Mouse (Mus musculus) kidney, postnatal 25 days (tissue): Measurements from ENCODE around the gene Tank.

Source experiments
- DNase-seq, 2 experiments: peaks; one replicate each; pipeline ENCODE4 v3.0.0; 2021; ENCODE audit warnings: mixed read lengths in 2 of 2

The Tank gene

DNA sequence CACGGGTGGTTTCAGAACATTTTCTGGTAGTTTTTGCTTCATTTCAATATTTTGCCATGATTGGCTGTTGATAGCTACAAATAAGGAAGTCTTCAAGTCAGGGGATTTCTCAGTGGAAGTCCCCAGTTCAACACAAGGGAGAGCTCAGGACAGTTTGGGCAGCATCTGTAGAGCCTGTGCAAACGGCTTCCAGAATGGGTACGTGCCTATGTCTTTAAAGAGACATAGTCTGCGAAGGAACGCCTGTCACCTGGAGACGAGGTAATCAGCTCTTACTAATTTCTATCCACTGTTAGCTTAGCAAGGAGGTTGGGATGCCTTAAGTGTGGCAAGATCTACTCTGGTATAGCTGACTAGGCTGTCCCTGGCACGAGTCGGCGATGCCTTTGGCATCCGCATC lies at the start of gene Tank:
Gene Tank (plus strand): TSS at position 153 of the 400 bp plus-strand sequence.
- DNase-seq = no peak

DNA sequence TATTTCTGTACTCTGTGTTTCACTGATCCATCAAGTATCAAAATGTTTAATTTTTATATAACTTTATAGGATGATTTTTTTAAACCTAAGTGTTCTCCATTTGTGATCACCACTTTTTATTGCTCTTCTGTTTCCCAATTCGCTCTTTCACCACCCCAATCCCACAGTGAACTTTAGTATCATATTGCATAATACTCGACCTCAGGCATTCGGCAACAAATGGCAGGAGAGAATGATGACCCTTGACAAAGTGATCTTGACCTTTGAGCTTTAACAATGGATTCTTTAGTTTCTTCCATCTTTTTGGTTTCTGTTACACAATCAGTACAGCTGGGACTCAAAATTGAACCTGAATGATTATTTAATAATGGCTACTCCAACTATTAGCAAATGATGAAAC lies 46.1 kb upstream of the Tank start:
- no peak for DNase-seq

GRCm38 (mm10) chr2:61533131-61533530 lies 45.3 kb upstream of the Tank start:
- DNase-seq = peak in 1 of 2 experiments; percentile 2

GRCm38 (mm10) chr2:61536901-61537300 lies 41.5 kb upstream of the Tank start:
- no peak for DNase-seq

DNA sequence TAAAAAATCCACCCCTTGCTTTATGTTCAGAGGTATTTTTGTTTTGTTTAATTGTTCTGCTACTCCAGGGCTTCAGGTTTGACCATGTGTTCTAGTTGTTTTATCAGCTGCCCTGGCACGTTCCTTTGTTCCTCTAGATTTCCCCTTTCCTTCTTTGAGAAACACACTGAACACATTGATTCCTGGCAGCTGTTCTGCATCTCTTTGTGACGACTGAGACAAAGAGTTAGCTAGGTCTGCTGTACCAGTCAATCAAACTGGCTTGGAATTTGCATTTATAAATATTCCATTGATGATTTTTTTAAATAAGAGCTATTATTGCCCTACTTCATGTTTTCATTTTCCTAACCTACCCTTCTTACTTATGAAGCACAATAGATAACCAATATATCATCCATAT lies 39.0 kb upstream of the Tank start:
- no peak for DNase-seq

GRCm38 (mm10) chr2:61542426-61542825 lies 36.0 kb upstream of the Tank start:
- DNase-seq = no peak

GRCm38 (mm10) chr2:61545666-61546065 lies 32.7 kb upstream of the Tank start:
- DNase-seq = no peak

- no peak for DNase-seq
Observed at GRCm38 (mm10) chr2:61548021-61548420, 30.4 kb upstream of the Tank start.

DNA sequence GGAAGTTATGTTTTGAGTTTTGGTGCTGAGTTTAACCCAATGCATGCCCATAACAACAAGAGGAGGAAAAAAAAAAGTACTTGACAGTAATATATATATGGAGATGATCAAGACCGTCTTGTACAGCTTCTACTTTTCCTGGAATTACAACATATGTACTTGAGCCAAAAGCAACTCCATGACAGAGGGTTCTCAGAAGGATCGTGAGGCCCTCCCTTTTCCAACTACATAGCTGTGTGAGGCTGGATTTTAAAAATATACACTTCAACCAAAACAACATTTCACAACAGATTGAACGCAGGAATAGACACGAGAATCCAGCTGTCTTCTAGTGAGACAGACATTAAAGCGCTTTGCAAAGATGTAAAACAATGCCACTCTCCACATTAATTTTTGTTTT lies 26.7 kb upstream of the Tank start:
- no peak for DNase-seq

DNA sequence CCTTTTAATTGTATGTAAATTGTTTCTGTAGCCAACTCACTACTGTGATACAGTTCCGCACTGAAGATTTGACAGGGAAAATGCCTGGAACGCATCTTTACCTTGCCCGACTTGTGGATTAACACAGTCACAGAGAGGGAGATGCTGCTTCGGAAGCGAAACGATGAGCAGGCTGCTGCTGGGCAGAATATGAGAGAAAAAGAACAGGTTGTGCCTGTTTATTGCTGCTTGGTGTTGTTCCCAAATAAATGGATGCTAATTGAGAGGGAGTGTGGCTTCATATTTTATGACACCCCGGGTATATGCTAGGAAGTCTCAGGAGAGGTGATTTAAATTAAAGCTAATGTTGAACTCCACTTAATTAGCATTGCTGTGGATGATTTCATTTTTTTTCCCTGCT lies 23.0 kb upstream of the Tank start:
- DNase-seq = no peak

DNA sequence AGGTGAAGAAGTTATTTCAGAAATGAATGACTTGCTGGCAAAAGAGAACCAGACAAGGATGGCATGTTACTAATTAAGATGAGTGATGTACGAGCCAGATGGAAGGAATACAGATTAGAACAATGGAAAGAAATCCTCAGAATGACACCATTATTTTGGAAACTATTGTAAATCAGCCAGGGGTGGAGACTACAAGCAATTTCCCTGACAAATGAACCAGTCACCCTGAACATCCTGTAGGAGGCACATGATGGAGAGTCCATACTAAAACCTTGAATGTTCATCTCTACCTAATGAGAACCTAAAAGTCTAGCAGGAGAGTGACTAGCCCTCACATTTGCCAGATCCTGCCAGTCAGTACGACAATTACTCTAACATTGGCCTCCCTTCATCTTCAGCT lies 22.6 kb upstream of the Tank start:
- no peak for DNase-seq

- no peak for DNase-seq
Observed at GRCm38 (mm10) chr2:61556639-61557038, 21.7 kb upstream of the Tank start.

- no peak for DNase-seq
Observed at GRCm38 (mm10) chr2:61557848-61558471, 20.4 kb upstream of the Tank start.

DNA sequence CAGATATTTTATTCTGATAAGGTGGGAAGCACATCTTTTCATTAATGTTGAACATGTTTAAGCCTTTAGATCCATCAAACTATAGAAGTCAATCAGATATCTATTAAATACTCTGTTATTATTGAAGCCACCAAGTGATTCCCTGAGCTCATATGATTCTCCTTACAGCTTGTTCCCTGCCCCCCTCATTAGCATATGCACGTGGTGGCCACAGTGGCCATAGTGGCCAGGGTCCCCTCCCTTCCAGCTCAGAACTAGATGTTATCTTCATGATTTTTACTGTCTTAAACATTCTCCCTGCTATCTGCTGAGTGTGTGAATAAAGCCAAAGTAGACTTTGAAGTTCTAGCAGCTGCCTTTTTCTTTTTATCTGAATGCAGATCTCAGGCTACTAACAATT lies 17.3 kb upstream of the Tank start:
- no peak for DNase-seq

DNA sequence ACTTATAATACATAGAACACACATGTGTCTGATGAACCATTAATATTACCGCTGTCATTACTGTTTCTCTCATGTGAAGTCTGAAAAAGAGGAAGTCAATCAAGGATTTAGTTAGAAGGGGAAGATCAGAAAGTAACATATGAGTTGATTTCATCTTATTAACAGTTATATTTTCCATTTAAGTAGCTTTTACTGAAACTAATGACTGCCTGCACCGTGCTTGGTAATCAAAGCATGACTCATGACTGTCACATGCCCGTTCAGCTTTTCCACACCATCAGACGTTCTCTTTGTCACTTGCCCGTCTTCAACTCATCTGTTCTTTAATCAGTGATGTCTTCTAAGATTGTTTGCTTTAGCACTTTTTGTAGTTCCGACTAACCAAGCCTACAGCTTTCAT lies 15.2 kb upstream of the Tank start:
- no peak for DNase-seq

- peak in 1 of 2 experiments; percentile 13 for DNase-seq
Observed at GRCm38 (mm10) chr2:61567045-61567783, 11.2 kb upstream of the Tank start.

DNA sequence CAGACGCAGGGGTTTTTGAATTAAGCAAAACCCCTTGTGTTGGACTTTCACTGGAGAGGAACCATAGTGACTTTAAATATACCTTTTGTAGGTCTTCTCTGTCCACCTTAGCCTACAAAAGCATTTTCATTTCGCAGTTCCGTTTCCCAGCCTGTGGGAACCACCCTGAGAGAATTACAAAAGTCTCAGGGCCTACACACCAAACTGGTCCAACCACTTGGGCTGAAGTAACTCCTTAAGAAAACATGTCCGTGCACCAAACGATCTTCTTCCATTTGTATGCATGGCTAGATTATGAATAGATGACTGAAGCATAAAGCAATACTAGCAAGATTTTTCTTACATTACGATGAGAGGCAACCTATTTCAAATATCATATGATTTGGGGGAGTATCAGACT lies 9.2 kb upstream of the Tank start:
- no peak for DNase-seq

DNA sequence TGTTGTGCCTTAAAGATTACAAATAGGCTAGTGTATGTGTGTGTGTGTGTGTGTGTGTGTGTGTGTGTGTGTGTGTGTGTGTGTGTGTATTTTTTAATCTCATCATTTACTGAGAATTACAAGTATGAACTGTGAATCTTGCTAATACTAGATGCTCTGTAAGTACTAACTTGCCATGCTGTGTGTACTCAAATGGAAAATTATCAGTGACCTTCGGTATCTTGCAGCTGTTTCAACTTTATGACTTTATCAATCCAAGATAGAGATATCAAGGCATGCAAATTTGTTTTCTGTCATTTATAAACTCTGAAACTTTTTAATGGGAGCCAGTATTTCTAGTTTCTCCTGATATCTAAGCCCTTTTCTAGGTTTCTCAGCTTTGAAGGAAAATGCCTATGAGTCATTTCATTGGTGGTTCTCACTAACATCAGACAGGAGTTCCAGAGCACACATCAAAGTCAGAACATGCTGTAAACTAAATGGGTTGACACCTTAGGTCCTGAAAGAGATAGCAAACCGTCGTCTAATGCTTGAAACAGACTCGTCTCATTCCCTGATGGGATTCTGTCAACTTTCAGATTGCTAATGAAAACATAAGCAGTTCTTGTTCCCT lies 6.9 kb upstream of the Tank start:
- DNase-seq = no peak

- DNase-seq = no peak
Observed at GRCm38 (mm10) chr2:61576497-61576896, 1.9 kb upstream of the Tank start.

GRCm38 (mm10) chr2:61576928-61577695 lies 1.3 kb upstream of the Tank start:
- DNase-seq = no peak

- no peak for DNase-seq
Observed at GRCm38 (mm10) chr2:61577696-61578062, 706 bp upstream of the Tank start.

- no peak for DNase-seq
Observed at GRCm38 (mm10) chr2:61579501-61579990, 1.2 kb downstream of the Tank start.

- no peak for DNase-seq
Observed at GRCm38 (mm10) chr2:61580091-61580490, 1.7 kb downstream of the Tank start.
